Mouse (Mus musculus) embryonic facial prominence, embryonic 14.5 days (tissue): ENCODE data around the gene Ypel1. TPM values are rescaled to one million over a fixed set of nuclear protein-coding genes. Genes with fewer than 3 reads are reported as not detected.

Experiments
- ATAC-seq: fragments of 200-750 bp; cut with Nextera tagmentation; 2 replicates; pipeline ENCODE4 v1.8.0; 2017; ENCODE audit warnings: low read depth, moderate number of reproducible peaks, moderate TSS enrichment
- DNase-seq: peaks from one replicate; pipeline ENCODE4 v3.0.0-alpha.2; 2015; ENCODE audit warnings: low spot score
- H3K27ac ChIP-seq: fragments of 300-500 bp; sonication (generic); replicated peaks from 2 replicates; pipeline ENCODE4 v1.5.1; 2014; ENCODE audit warnings: low read depth, mild to moderate bottlenecking, low read length, moderate library complexity
- H3K27me3 ChIP-seq: fragments of 300-500 bp; sonication (generic); replicated peaks from 2 replicates; pipeline ENCODE4 v1.6.1; 2014; ENCODE audit warnings: low read length; ENCODE audit not compliant: control insufficient read depth, insufficient read depth
- H3K36me3 ChIP-seq: fragments of 300-500 bp; sonication (generic); 2 replicates; pipeline ENCODE4 v1.6.1; 2014; ENCODE audit warnings: low read length, mixed read lengths; ENCODE audit not compliant: control insufficient read depth, insufficient read depth
- H3K4me1 ChIP-seq: fragments of 300-500 bp; sonication (generic); 2 replicates; pipeline ENCODE4 v1.6.1; 2014; ENCODE audit warnings: antibody characterized with exemption, low read length; ENCODE audit not compliant: control insufficient read depth, insufficient read depth
- H3K4me2 ChIP-seq: fragments of 300-500 bp; sonication (generic); 2 replicates; pipeline ENCODE4 v1.6.1; 2014; ENCODE audit warnings: low read depth, mild to moderate bottlenecking, low read length, moderate library complexity, mixed read lengths
- H3K4me3 ChIP-seq: fragments of 300-500 bp; sonication (generic); 2 replicates; pipeline ENCODE4 v1.5.1; 2014; ENCODE audit warnings: low read depth, mild to moderate bottlenecking, low read length
- H3K9ac ChIP-seq: fragments of 300-500 bp; sonication (generic); 2 replicates; pipeline ENCODE4 v1.6.1; 2014; ENCODE audit warnings: low read depth, mild to moderate bottlenecking, low read length, moderate library complexity, mixed read lengths
- H3K9me3 ChIP-seq: fragments of 300-500 bp; sonication (generic); 2 replicates; pipeline ENCODE4 v1.6.1; 2016; ENCODE audit warnings: low read length; ENCODE audit not compliant: control insufficient read depth
- WGBS: fragments of 180-500 bp; shearing (Covaris S2); extraction: QIAGEN DNeasy Blood & Tissue Kit; methylation state at CpG from one replicate; pipeline ENCODE4 v1.1.7; 2014; 5-methylcytosine and 5-hydroxymethylcytosine counted together
- polyA plus RNA-seq: library from polyadenylated mRNA; unstranded; fragments of >200 nt; fragmentation: Nextera tagmentation; extraction: Ambion mirVana; gene quantifications from 2 replicates; pipeline ENCODE4 v1.2.1, GENCODE M21; 2014

Ypel1 gene
- polyA plus RNA-seq, 1 experiment from 2014 or later = 29.6 TPM

- Histone ChIP-seq H3K27ac (no peak overlapping the region), H3K4me3 (no peak overlapping the region), H3K27me3 (no peaks in the 10 kb centered on the region), H3K4me1 (peaks cover 5% of the 10 kb centered on the region; the same call in 1 of the 2 replicates), H3K36me3 (peaks cover 71% of the 10 kb centered on the region), H3K9me3 (no peaks in the 10 kb centered on the region), H3K9ac (no peak overlapping the region), H3K4me2 (no peak overlapping the region)
- ATAC-seq (no peak), DNase-seq (peak; percentile 22)
- 80% methylated on average over 4 of the region's 4 CpGs for WGBS
Measured at GRCm38 (mm10) chr16:17104600-17104999, 35.1 kb downstream of the Ypel1 start.

DNA sequence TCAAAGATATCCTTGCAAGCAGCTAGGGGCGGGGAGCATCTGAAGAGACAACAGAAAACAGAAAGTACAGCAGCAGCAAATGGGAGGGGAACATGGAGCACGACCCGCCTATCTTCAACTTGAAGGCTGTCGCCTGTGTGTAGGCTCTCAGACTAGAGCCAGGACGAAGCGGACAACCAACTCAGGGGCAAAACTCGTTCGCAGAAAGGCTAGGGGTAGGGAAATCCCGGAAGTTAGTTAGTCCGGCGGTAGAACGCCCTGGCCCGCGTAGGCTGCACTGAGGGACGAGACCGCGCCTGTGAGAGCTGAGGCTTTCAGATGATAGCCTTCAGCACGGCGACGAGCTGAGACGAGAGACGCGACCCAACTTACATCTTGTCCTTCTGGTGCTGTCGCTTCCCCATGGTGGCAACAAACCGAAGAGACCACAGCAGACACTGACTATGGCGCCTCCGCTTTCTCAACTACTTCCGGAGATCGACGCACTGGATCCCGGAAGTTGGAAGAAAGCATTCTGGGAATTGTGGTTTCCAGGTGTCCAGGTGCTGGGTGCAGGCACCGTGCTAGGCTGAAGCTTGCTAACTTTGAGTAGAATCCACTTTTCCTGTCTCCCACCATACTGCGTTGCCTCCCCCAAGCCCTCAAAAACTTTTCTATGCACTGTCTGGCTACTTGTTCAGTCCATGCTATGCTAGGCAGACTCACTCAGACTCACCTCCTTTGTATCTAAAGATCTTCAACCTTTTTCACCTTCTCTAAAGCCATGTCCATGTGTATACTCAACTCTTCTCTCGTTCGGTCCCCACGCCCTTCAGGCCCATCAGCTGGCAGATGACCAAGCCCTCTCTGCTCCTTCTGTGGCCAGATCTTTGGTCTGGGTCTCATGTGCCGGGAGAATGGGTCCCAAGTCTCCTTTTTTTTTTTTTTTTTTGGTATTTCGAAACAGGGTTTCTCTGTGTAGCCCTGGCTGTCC lies 41.6 kb downstream of the Ypel1 start, which contains the start of gene Ppil2:
Gene Ppil2, minus strand, starts transcription at position 487 of the 973 bp plus-strand sequence.
- Histone ChIP-seq H3K4me1 (peaks cover 8% of the 10 kb centered on the region; the same call in 1 of the 2 replicates), H3K9ac (peak within 1 kb of the TSS; percentile 82), H3K36me3 (peaks cover 33% of the 10 kb centered on the region), H3K4me2 (peak within 1 kb of the TSS; percentile 68), H3K4me3 (peak within 1 kb of the TSS; percentile 89), H3K27ac (no peak within 1 kb of the TSS), H3K9me3 (no peaks in the 10 kb centered on the region), H3K27me3 (no peaks in the 10 kb centered on the region)
- peak; percentile 92 for DNase-seq
- 9% methylated on average over 38 of the region's 38 CpGs for WGBS
- peak; percentile 83 for ATAC-seq

GRCm38 (mm10) chr16:17117309-17117799 lies 47.9 kb downstream of the Ypel1 start:
- Histone ChIP-seq H3K4me1 (no peaks in the 10 kb centered on the region), H3K27ac (no peak overlapping the region), H3K9me3 (no peaks in the 10 kb centered on the region), H3K36me3 (peaks cover 31% of the 10 kb centered on the region), H3K4me3 (no peak overlapping the region), H3K4me2 (no peak overlapping the region), H3K9ac (no peak overlapping the region), H3K27me3 (no peaks in the 10 kb centered on the region)
- WGBS = 80% methylated on average over 5 of the region's 5 CpGs
- DNase-seq (no peak), ATAC-seq (no peak)

DNA sequence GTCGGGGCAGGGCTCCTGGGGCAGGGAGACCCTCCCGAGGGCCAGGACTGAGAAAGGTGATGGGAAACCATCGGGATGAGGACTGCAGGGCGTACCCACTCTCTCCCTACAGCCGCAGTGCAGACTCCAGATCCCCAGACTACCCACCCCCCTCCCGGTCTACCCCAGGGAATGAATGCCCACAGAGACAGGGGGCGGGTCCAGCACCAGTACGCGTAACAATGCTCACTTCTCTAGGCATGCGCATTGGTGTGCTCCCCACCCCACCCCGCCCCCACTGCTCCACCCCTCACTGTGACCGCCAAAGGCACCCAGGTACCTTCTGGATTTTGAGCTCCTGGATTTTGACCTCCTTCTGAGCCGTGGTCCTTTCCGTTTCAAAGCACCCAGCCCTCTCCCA lies 52.1 kb downstream of the Ypel1 start:
- no peak overlapping the region for H3K4me2 ChIP-seq
- no peak overlapping the region for H3K4me3 ChIP-seq
- H3K4me1 ChIP-seq = peaks cover 11% of the 10 kb centered on the region
- no peaks in the 10 kb centered on the region for H3K9me3 ChIP-seq
- DNase-seq (no peak), ATAC-seq (no peak)
- no peaks in the 10 kb centered on the region for H3K27me3 ChIP-seq
- peaks cover 17% of the 10 kb centered on the region; the same call in 1 of the 2 replicates for H3K36me3 ChIP-seq
- H3K27ac ChIP-seq = no peak overlapping the region
- WGBS = 67% methylated on average over 10 of the region's 14 CpGs
- H3K9ac ChIP-seq = no peak overlapping the region

DNA sequence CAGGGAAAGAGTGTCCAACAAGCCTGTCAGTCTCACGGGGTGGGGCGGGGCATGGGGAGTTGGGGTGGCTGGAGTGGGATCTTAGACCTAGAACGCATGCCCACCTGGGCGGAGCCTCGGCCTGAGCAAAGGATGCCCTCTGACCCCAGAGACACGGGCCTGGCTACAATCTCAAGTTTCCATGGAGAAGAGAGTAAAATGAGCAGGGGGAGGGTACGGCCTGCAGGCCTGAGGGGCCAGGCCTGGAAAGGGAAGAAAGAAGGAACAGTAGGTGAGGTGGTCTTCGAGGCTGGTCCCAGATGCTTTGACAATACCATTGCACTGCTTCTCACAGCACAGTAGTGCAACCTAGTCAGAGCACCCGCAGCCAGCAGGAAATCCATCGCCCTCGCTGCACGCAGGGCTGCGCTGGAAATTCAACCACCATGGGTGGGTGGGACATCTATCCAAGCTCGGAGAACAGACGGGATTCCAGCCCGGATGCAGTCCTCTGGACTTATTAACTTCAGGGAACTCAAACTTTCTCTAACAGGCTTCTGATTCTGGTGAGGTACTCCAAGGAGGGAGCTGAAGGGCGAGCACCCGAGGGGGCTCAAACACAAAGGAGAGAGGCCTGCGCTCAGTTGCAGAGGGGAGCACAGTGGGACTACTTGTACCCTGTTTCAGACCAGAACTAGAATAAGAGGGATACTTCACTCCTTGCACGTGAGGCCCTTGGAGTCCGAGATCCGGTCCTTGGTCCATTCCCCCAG lies 54.8 kb downstream of the Ypel1 start:
- H3K4me3 ChIP-seq = peak overlapping the region; percentile 49
- H3K36me3 ChIP-seq = peaks cover 6% of the 10 kb centered on the region; the same call in 1 of the 2 replicates
- 3% methylated on average over 22 of the region's 22 CpGs for WGBS
- peak overlapping the region; percentile 63 for H3K27ac ChIP-seq
- H3K9me3 ChIP-seq = no peaks in the 10 kb centered on the region
- H3K9ac ChIP-seq = peak overlapping the region; percentile 54
- H3K27me3 ChIP-seq = no peaks in the 10 kb centered on the region
- H3K4me1 ChIP-seq = peaks cover 11% of the 10 kb centered on the region
- DNase-seq (peak; percentile 44), ATAC-seq (0 out of 2 replicates have a peak, but pooled peaks have one; percentile 22)
- peak overlapping the region; percentile 62 for H3K4me2 ChIP-seq

GRCm38 (mm10) chr16:17124871-17125520 lies 55.5 kb downstream of the Ypel1 start, which contains the start of gene 2610318N02Rik:
2610318N02Rik (minus strand) TSS chr16:17125167.
- 0% methylated on average over 25 of the region's 25 CpGs for WGBS
- H3K4me2 ChIP-seq = peak within 1 kb of the TSS; percentile 62
- ATAC-seq = peak; percentile 94

GRCm38 (mm10) chr16:17127292-17127691 lies 57.8 kb downstream of the Ypel1 start:
- H3K4me2 ChIP-seq = no peak overlapping the region
- no peak overlapping the region for H3K4me3 ChIP-seq
- H3K4me1 ChIP-seq = peaks cover 11% of the 10 kb centered on the region
- no peak overlapping the region for H3K27ac ChIP-seq
- H3K9me3 ChIP-seq = no peaks in the 10 kb centered on the region
- 93% methylated on average over 1 of the region's 1 CpGs for WGBS
- peaks cover 6% of the 10 kb centered on the region; the same call in 1 of the 2 replicates for H3K36me3 ChIP-seq
- peak; percentile 42 for DNase-seq
- H3K27me3 ChIP-seq = no peaks in the 10 kb centered on the region
- no peak overlapping the region for H3K9ac ChIP-seq
- no peak for ATAC-seq

More at GRCm38 (mm10) chr16:17124871-17125520, 55.5 kb downstream of the Ypel1 start, which contains the start of gene 2610318N02Rik:
- Histone ChIP-seq H3K27me3 (no peaks in the 10 kb centered on the region), H3K4me1 (peaks cover 11% of the 10 kb centered on the region), H3K9me3 (no peaks in the 10 kb centered on the region), H3K36me3 (peaks cover 6% of the 10 kb centered on the region; the same call in 1 of the 2 replicates), H3K4me3 (peak within 1 kb of the TSS; percentile 49), H3K9ac (peak within 1 kb of the TSS; percentile 54), H3K27ac (peak within 1 kb of the TSS; percentile 76)
- peak; percentile 96 for DNase-seq
